Mouse (Mus musculus): ENCODE measurements at regions not wholly inside any gene's neighbourhood (a gene's known extent, or its start where the extent isn't known, plus 50 kb on each side); places are given as distances from the start of the nearest gene placed in this dataset.

DNA sequence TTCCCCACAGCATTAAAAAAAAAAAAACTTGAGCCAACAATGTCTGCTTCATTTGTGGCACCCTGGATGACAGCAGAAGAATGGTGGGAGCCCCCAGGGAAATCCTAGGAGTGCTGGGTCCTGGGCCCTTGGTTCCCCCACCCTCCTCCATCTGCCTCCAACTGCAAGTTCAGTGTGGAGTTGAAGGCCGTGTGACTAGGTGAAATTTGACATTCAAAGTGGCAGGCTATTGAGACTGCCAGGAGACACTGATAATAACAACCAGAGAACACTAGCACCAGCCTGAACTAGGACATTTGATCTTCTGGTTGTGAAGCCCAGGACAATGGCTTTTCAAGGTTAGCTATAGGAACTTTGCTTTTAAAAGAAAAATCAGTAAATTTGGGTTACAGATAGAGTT lies 74.0 kb downstream of the Adamts15 start:
- peak; percentile 44 for DNase-seq (ENCODE audit: low spot score)

DNA sequence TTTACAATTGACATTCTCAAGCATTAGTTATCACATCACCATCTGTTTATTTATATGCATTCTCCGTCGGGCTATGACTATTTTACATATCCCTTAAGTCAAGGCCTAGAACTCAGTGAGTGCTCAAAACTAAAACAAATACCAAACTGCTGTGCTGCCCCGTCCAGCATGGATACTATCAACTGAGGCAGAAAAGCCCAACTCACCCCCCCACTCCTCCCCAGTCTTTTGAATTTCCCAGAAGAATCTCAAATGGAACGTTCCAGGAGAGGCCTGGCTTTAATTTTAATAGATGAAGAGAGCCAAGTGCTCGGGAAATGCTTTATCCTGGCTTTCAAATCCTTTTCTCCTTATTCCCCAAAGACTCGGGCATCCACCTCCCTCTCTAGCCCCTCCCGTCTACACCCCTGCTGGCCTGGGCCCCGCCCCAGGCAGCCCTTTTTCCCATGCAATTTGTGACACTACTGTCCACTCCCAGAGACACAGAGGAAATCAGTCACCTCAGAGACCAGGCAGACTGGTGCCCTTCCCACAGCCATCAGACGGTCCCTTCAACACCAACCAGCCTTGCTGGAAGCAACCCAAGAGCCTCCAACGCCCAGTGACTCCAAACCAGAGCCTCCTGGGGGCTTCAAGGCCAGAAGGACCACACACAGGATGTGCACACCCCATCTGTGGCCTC lies 76.5 kb downstream of the Adamts15 start:
- no peak for DNase-seq (ENCODE audit: low spot score)

DNA sequence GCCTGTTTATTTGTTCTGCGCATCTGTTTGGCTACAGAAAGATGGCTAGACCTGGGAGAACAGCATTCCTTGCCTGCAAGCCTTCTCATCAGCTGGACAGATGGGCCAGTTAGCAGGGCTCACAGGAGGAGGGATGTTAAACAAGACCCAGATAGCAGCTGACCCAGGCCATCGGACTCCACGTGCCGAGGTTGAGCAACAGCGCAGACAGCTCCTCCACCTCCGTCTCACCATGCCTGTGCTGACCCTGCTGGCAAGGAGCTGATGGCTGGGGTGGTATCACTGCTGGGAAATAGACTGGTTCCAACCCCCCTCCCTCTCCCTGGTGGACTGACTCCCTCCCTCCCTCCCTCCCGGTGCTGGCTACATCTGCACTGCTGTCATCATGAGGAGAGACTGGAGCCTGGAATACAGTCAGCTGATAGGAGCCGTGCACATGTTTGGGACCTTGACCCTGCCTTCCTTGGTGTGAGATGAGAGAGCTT lies 78.1 kb downstream of the Adamts15 start:
- DNase-seq (ENCODE audit: low spot score): peak; percentile 75

DNA sequence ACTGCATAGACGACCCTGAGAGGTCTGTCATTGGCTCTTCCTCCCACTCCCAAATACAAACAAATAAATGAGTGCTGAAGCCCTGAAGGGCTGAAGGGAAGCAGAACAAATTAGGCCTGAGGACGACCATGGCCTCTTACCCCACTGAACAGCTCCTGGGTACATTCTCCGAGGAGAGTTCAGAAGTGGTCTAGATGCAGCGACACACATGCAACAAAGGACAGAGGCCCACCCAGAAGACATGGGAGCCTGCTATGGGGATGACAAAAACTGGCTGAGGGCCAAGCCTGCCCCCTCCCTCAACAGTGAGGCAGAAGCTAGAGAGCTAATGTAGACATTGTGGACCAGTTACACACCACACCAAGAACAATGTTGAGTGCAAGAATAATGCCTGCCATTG lies 87.3 kb downstream of the Adamts15 start:
- DNase-seq (ENCODE audit: low spot score): no peak

DNA sequence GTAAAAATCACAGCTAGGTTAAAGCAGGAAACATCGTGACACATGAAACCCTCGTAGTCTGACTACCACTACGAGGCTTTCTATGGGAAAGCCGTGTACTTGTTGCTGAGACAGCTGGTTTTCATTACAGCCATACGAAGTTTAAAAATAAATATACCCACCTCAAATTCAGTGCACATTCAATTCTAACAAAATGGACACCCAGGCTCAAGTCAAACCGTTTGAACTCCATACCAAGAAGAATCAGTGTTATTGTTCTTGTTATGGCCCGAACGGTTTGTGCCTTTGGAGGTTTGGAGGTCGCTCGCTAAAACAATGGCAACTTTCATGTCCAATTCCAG lies 87.7 kb downstream of the Adamts15 start:
- DNase-seq (ENCODE audit: low spot score): no peak

DNA sequence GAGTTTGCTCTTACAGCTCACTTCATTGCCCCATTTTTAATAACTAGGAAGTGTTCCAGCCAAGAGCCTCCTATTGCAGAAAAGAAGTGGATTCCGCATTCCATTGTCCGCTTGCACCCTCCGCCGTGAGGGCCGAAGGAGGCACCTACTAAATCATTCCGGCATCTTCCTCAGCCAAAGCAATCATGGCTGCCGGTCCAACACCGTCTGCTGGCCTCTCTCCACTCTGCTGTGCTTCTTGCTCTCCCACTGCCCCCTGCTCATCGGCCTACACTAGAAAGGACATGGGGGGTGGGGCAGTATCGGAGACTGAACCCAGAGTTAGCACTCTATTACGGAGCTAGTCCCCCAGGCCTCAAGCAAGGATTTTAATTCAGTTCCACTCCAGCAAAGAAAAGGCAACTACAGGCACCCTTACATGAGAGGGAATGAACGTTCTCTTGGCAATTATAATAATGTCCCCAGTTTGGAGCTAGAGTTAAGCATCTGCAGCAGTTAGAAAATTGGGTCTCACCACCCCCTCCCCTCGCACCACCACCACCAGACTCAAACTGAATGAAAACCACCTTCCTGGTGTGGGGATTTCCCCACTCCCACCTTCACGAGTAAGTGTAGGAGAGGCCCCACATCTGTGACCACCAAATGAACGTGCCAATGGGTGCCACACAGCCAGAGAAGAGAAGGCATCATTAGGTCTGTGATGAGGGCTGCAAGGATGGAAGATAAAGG lies 88.3 kb downstream of the Adamts15 start:
- DNase-seq (ENCODE audit: low spot score): no peak

DNA sequence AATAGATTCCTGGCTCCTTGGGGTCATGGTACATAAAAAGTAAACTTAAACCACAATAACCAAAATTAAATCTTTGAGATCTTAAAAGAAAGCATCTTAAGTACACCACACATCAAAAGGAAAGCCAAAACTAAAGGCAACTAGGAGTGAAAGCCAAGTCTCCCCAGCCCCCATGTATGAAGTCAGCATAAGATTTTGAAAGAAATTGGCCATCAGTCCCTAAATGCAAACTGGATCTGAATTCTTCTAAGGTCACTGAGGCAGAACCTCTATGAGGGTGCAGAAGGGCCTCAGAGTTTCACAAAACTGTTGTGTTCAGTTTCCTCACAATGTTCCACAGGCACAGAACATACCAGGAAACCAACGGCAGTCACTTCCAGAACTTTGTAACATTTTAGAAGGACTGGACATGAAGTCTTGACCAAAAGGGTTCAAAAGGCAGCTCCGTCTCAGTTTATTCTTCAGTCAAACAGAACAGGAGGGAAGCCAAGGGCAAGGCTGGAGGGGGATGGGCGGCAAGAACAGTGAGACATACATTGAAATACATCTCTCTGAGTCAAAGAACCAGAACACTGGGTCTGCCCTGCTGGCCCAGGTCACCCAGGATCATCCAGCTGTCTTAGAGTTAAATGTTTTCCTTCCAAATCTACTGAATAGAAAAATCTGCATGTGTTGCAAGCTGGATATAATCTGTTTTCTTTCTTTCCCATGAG lies 92.9 kb downstream of the Adamts15 start:
- no peak for DNase-seq (ENCODE audit: low spot score)

DNA sequence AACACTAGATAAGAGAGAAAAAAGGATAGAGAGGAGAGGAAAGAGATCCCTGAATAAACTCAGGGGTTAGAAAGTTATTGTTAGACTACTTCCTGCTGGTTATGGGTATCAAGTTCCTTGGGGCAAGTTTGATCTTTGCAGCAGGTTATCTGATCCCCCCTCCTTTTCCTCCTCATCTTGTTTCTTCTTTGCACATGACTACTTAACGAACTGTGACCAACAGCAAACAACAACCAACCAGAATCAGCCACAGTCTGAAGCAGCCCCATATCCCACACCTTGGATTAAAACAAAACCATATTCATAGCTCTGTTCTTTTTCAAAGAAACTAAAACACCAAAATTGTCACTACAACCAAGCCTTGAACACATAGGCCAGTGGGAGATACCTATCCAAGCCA lies 94.5 kb downstream of the Adamts15 start:
- DNase-seq (ENCODE audit: low spot score): no peak

DNA sequence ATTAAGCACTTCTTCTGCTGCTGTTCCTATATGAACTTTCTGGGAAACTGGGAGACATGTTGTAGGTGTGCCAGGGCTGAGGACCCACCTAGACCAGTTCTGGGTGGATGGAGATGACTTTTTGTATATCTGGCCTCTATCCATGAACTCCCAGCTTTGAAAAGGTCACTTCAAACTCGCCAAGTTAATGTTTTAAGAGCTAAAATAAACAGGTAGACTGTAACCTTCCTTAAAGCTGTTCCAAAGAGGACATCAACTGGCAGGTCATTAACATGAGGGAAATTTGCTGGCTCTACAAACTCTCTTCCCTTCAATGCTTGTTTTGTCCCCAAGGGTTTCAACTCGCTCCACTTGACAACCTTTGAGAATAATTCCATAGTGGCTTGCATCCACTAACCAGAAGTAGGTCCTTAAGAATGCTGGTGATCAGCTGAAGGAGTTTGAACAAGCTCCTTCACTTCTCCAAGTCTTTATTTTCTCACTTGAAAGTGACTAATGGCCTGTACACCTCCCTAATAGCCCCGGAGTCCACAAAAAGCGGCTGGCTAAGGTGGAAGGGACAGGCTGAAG lies 98.1 kb downstream of the Adamts15 start:
- no peak for DNase-seq (ENCODE audit: low spot score)

DNA sequence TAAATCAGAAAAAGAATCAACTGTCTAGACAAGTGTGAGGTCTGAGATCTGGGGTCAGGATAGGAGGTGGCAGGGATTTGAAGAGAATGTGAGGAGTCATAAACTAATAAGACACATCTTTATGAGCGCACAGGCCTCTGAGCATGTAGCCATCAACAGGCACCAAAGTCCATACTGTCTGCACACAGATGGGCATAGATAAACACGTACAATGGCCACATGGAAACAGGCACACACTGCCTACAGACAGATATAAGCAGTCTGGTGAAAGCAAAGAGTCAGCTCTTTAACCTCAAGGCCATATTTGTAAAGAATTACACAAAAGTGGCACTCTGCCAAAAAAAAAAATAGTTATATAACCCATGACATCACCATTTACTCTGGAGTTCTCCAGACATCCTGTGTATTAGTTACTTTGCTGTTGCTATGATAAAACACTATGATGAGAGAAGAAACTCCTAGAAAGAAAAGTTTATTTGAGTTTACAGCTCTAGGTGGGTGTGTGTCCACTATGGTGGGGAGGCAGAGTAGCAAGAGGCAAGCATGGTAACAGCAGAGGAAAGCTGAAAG lies 101.4 kb downstream of the Adamts15 start:
- DNase-seq (ENCODE audit: low spot score): no peak

DNA sequence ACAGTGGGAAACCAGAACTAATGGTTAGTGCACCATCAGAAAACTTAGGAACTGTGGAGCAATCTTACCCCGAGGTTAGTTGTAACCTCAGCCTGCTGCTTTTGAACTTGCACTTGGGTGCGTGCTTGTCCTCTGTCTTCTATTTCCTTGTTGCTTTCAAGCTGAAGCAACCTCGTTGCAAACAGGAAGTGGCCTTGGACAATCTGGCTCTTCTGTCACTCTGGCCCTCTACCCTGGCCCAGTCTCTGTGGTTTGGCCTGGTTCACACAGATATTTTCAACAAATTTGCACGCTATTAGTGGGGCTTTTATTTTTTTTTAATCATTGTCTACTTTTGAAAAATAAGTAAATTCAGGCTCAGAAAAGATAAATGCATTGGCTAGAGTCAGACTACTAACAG lies 109.0 kb downstream of the Adamts15 start:
- peak; percentile 40 for DNase-seq (ENCODE audit: low spot score)

DNA sequence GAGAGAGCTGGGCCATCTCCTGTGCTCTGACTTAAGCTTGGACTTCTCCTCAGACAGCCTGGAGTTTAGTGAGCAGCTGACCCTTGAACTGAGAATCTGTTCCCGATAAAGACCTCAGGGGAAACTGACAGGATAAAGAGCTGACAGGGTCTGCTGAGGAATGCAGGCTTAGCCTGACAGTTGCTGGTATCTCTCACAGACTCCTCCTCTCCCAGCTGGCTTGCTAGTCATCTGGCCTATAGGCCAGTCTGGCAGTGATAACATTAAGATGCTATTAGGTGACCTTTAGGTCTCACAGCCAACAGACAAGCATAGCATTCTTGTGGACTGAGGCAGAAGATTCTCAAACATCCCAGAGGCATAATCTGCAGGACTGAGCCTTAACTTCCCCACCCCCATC lies 111.4 kb downstream of the Adamts15 start:
- no peak for DNase-seq (ENCODE audit: low spot score)

DNA sequence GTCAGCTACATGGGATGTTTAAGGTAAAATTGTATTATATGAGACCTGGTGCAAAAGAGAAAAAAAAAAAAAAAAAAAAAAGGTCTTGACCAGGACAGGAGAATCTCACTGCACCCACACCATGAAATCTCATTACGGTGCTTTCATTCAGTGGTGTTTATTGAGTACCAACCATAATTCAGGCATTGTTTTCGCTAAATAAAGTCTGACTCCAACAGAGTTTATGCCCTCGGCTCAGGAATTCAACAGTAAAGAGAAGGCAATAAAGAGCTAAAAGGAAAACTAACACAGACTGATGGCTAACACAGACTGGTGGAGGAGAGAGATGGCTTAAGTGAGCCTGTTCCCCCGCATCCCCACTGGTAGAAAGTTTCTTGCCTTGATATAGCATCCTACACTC lies 112.0 kb downstream of the Adamts15 start:
- DNase-seq (ENCODE audit: low spot score): no peak

DNA sequence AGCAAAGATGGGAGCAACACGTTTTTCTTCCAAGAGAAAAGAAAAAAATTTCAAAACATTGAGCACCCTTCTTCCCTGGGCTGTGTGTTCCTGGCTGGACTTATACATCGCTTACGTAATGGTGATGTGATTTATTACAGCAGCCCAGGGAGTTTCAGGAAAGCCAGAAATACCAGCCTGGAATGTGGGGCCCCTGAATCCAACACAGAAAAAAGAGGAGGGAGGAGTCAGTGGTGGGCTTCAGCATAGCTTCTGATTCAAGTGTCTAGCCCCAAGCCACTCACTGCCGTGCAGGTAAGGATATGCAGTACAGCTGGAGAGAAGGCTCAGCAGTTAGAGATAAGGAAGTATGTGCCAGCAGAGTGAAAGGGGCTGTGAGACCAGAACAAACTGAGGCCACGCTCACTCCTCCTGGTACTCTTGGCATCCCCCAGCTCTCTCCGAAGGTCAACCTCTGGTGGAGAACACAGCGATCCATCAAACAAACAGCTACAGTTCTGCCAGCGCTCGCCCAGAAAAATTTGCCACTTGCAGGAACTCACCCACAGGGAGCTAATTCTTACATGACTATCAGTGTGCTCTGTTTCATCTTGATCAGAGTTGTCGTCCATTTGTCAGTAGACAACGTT lies 113.3 kb downstream of the Adamts15 start:
- no peak for DNase-seq (ENCODE audit: low spot score)

DNA sequence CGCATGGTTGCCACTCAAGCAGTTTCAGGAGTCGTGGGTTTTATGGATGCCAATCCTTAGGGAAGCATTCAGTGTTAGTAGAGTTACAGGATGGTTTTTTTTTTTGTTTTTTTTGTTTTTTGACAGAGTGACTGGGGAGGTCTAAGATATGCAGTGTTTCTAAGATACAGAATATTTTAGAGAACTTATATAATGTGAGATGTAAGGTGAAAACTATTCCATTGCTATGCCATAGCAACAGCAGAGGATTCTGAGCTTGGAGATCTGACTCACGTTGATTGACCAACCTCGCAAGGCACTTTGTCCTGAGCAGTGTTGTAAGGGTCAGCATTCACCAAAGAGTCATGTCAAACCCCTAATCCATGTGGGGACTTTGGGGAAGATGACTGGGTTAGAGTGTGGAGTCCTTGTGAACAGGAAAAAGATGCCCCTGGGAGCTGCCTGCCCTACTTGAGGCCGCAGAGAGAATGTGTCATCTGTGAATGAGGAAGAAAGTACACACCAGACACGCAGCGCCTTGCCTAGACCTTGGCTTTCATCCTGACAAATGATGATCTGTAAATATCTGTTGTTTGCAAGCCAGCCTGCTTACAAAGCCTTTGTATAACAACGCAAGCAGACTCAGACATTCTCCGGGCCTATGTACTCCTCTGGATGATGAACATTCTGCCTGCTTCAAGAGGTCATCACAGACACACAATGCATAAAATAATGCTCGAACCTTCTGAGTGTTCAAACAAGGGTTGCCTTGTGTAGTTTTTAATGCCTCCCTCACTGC lies 118.3 kb downstream of the Adamts15 start:
- no peak for DNase-seq (ENCODE audit: low spot score)

DNA sequence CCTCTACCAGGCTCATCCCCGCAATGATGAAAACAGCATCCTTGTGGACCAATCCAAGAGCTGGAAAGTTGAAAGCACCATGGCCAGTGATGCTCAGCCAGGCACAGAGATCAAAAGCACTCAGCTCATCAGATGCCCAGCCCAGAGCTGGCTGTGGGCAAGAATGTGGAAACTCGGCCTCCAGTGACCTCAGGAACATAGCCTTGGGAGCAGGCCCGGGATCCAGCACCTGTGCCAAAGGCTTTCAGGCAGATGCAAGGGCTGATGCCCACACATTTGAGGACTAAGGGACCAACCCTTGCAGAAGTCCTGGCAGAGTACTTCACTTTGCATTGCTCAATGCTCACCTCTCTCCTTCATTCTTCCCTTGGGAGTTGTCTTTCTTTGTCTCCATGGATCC lies 119.4 kb downstream of the Adamts15 start:
- no peak for DNase-seq (ENCODE audit: low spot score)

DNA sequence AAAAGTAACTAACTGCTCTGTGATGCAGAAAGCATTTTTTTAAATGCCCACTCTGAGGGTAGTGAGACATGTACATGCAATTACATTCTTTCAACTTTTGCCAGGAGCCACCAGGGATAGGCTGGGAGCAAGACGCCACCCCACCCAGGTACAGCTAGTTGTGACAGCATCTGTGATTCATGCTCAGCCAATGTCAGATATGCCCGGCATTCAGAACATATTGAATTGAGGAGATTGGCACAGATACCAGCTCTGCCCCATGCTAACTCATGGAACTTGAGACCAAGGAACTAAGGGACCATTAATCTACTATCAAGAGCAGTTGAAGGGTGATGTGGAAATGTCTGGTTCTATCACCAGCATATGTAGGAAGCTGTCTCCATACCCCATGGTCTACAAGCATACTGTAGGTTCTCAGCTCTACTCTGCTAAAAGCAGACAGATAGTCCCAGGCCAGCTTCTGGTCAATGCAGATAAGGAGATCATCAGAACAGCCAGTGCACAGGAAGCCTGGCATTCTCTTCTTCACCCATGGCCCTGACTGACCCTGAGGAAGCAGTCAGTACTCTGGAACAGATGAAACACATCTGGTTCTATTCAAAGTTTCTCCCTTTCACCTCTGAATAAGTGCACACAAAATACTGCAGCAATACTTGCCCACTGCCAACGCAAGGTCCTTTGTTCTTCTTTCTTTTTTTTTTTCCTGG lies 127.4 kb downstream of the Adamts15 start:
- no peak for DNase-seq (ENCODE audit: low spot score)

DNA sequence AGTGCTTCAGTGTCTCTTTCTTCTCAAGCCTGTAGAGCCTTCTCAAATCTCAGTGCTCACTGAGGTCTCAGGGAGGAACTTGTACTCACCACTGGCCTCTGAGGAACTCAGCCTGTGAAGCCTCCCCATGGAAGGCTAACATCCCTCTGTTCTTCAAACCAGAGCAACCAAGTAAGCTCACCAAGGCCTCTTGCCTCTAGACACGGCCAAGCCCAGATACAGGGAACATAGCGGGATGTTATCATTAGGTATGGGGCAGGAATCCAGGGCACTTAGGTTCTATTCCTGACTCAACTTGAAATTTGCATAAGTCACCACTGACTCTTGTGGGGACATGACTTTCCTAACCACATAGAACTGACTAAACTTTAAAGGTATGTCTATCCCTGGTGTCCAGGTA lies 141.0 kb downstream of the Adamts15 start:
- DNase-seq (ENCODE audit: low spot score): no peak

DNA sequence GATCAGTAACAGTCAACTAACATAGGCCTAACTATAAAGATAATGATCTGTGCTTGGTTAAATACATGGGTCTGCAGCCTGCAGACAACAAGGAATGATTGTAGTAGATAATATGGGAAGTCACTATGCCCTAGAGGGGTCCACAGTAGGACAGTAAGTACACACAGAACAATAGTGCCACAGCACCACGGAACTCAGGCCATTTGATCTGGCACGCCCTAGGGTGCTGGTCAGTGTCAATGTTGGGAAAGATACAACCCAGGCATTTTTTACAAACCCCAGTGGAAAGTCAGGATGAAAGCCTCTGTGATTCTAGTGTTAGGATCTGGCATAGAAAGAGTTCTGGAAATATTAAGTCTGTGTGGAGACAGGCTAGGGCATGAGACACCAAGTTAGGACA lies 144.4 kb downstream of the Adamts15 start:
- DNase-seq (ENCODE audit: low spot score): no peak

DNA sequence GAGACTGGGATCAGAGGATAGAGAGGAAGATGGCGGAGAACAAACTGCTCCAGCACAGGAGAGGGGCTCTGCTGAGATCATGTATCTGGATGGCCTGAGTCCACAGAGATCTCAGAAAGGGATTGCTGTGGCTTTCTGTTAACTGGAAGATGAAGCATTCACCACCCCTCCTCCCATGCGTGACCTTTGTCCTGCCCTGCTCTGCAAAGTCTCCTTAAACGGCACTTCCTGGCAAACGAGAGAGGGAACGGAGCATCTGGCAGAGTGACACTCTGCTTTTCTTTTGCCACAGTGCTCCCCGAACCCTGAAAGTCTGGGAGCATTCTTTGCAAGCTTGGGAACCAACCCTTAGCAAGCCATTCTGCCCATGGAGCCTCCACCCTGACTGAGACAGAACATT lies 147.1 kb downstream of the Adamts15 start:
- DNase-seq (ENCODE audit: low spot score): no peak

All from heart, adult 8-10 months (tissue).